Mouse (Mus musculus): Measurements from ENCODE around the gene Gpd1. TPM values are rescaled to one million over a fixed set of nuclear protein-coding genes. Genes with fewer than 3 reads are reported as not detected.
"Not testable (repeated sequence)": the region's sequence is repeated elsewhere in the genome, so short reads cannot be mapped to it uniquely, and the experiment has no call there.

The Gpd1 gene
- polyA plus RNA-seq, 1 experiment from 2014 or later: 8.0 TPM

GRCm38 (mm10) chr15:99682880-99683279 lies 34.4 kb upstream of the Gpd1 start:
- Histone ChIP-seq H3K4me3 (no peak overlapping the region), H3K9ac (no peak overlapping the region), H3K4me2 (no peak overlapping the region), H3K27me3 (replicated peaks) (peaks cover 55% of the 10 kb centered on the region), H3K27ac (no peak overlapping the region), H3K9me3 (replicated peaks) (no peaks in the 10 kb centered on the region), H3K36me3 (no peaks in the 10 kb centered on the region), H3K4me1 (peaks cover 7% of the 10 kb centered on the region)
- ATAC-seq: no peak
- 69% methylated on average over 7 of the region's 7 CpGs for WGBS (ENCODE audit: insufficient replicate concordance)

DNA sequence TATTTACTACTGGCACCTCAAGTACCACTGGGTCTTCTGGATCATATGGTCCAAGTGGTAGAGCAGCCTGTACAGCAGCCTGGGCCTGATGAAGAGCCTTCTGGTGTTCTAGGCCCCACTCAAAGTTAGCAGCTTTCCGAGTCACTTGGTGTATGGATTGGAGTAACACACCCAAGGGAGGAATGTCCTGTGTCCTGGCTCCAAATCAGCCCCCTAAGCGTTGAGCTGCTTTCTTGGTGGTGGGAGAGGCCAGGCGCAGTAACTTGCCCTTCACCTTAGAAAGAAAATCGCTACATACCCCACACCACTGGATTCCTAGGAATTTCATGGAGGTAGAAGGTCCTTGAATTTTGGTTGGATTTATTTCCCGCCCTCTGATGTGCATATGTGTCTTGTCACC lies 33.2 kb upstream of the Gpd1 start:
- peaks cover 51% of the 10 kb centered on the region for H3K27me3 ChIP-seq (replicated peaks)

DNA sequence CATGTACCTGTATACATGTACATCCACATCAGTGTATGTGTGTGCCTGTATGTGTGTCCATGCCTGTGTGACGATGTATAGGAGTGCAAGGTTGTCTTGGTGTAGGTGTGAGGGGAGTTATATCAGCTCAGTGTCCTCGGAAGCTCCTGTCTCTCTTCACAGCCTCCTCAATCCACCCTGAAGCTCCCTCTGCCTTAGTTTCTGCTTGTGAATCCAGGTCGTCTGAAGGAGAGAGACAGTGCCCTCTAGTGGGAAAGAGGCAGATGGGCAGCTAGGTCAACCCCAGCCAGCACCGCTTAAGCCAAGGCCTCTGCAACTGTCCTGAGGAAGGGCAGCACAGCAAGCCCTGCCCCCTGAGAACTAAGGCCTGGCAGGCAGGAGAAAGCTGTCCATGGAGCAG lies 28.6 kb upstream of the Gpd1 start:
- 8% methylated on average over 4 of the region's 4 CpGs for WGBS (ENCODE audit: insufficient replicate concordance)
- H3K4me3 ChIP-seq: no peak overlapping the region
- no peak overlapping the region for H3K4me2 ChIP-seq
- peak; percentile 23; the same call in 1 of the 2 replicates for ATAC-seq
- H3K9ac ChIP-seq: no peak overlapping the region
- no peak overlapping the region for H3K27ac ChIP-seq
- no peaks in the 10 kb centered on the region for H3K4me1 ChIP-seq
- no peaks in the 10 kb centered on the region for H3K9me3 ChIP-seq (replicated peaks)
- no peaks in the 10 kb centered on the region for H3K36me3 ChIP-seq
- peaks cover 70% of the 10 kb centered on the region for H3K27me3 ChIP-seq (replicated peaks)

More for the DNA sequence above, 33.2 kb upstream of the Gpd1 start:
- ATAC-seq: no peak
- no peak overlapping the region for H3K4me3 ChIP-seq
- H3K4me2 ChIP-seq: no peak overlapping the region
- no peaks in the 10 kb centered on the region for H3K9me3 ChIP-seq (replicated peaks)
- no peaks in the 10 kb centered on the region for H3K4me1 ChIP-seq
- H3K27ac ChIP-seq: no peak overlapping the region
- 74% methylated on average over 5 of the region's 5 CpGs for WGBS (ENCODE audit: insufficient replicate concordance)
- no peaks in the 10 kb centered on the region for H3K36me3 ChIP-seq
- H3K9ac ChIP-seq: no peak overlapping the region

- 16% methylated on average over 4 of the region's 4 CpGs for WGBS (ENCODE audit: insufficient replicate concordance)
- Histone ChIP-seq H3K27ac (no peak overlapping the region), H3K4me1 (no peaks in the 10 kb centered on the region), H3K36me3 (no peaks in the 10 kb centered on the region), H3K9me3 (replicated peaks) (no peaks in the 10 kb centered on the region), H3K4me3 (no peak overlapping the region), H3K27me3 (replicated peaks) (peaks cover 89% of the 10 kb centered on the region), H3K4me2 (no peak overlapping the region), H3K9ac (no peak overlapping the region)
- ATAC-seq: no peak
These were observed 26.4 kb upstream of the Gpd1 start for GRCm38 (mm10) chr15:99690924-99691323.

GRCm38 (mm10) chr15:99691976-99692375 lies 25.3 kb upstream of the Gpd1 start:
- H3K27me3 ChIP-seq (replicated peaks): peaks cover 90% of the 10 kb centered on the region
- H3K36me3 ChIP-seq: no peaks in the 10 kb centered on the region
- no peak for ATAC-seq
- 43% methylated on average over 9 of the region's 9 CpGs for WGBS (ENCODE audit: insufficient replicate concordance)
- no peak overlapping the region for H3K9ac ChIP-seq
- H3K4me3 ChIP-seq: no peak overlapping the region
- no peaks in the 10 kb centered on the region for H3K9me3 ChIP-seq (replicated peaks)
- H3K27ac ChIP-seq: no peak overlapping the region
- H3K4me1 ChIP-seq: no peaks in the 10 kb centered on the region
- no peak overlapping the region for H3K4me2 ChIP-seq

GRCm38 (mm10) chr15:99697309-99697708 lies 20.0 kb upstream of the Gpd1 start:
- Histone ChIP-seq H3K4me2 (no peak overlapping the region), H3K27me3 (replicated peaks) (peaks cover 71% of the 10 kb centered on the region), H3K36me3 (no peaks in the 10 kb centered on the region), H3K4me1 (peaks cover 20% of the 10 kb centered on the region), H3K9me3 (replicated peaks) (no peaks in the 10 kb centered on the region), H3K4me3 (no peak overlapping the region), H3K27ac (no peak overlapping the region), H3K9ac (no peak overlapping the region)
- 21% methylated on average over 2 of the region's 2 CpGs for WGBS (ENCODE audit: insufficient replicate concordance)
- no peak for ATAC-seq

DNA sequence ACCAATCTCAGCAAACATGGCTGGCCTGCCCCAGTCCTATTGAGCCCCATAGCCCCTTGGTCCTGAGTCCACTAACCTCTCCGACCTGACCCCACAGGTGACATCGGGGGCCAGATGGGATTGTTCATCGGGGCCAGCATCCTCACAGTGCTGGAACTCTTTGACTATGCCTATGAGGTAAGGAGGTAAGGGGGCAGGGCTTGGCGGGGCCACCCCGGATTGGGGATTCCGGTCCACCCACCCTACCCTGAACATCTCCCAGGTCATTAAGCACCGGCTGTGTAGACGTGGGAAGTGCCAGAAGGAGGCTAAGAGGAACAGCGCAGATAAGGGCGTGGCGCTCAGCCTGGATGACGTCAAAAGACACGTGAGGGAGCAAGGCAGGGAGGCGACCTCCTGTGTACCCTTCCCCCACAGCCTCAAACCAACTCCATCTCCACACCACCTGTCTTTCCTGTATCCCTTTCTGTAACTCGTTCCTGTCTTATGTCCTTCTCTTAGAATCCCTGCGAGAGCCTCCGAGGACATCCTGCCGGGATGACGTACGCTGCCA lies 18.7 kb upstream of the Gpd1 start:
- WGBS (ENCODE audit: insufficient replicate concordance): 34% methylated on average over 20 of the region's 20 CpGs
- Histone ChIP-seq H3K36me3 (peaks cover 4% of the 10 kb centered on the region; the same call in 1 of the 2 replicates), H3K27ac (no peak overlapping the region), H3K4me3 (no peak overlapping the region), H3K9ac (no peak overlapping the region), H3K9me3 (replicated peaks) (no peaks in the 10 kb centered on the region), H3K4me1 (peaks cover 33% of the 10 kb centered on the region), H3K27me3 (replicated peaks) (peaks cover 59% of the 10 kb centered on the region), H3K4me2 (no peak overlapping the region)
- no peak for ATAC-seq

- Histone ChIP-seq H3K27me3 (replicated peaks) (peaks cover 49% of the 10 kb centered on the region), H3K36me3 (peaks cover 14% of the 10 kb centered on the region), H3K9ac (no peak overlapping the region), H3K4me3 (no peak overlapping the region), H3K9me3 (replicated peaks) (no peaks in the 10 kb centered on the region), H3K27ac (no peak overlapping the region), H3K4me2 (no peak overlapping the region), H3K4me1 (peaks cover 43% of the 10 kb centered on the region)
- 79% methylated on average over 10 of the region's 10 CpGs for WGBS (ENCODE audit: insufficient replicate concordance)
- ATAC-seq: no peak
These were observed 17.6 kb upstream of the Gpd1 start for GRCm38 (mm10) chr15:99699715-99700114.

GRCm38 (mm10) chr15:99700219-99701106 lies 16.9 kb upstream of the Gpd1 start:
- no peak for ATAC-seq
- H3K4me2 ChIP-seq: no peak overlapping the region
- H3K4me1 ChIP-seq: peaks cover 43% of the 10 kb centered on the region
- H3K9me3 ChIP-seq (replicated peaks): no peaks in the 10 kb centered on the region
- peaks cover 41% of the 10 kb centered on the region for H3K27me3 ChIP-seq (replicated peaks)
- H3K36me3 ChIP-seq: peaks cover 17% of the 10 kb centered on the region
- WGBS (ENCODE audit: insufficient replicate concordance): 76% methylated on average over 18 of the region's 18 CpGs
- H3K9ac ChIP-seq: no peak overlapping the region
- H3K4me3 ChIP-seq: no peak overlapping the region
- no peak overlapping the region; the same call in 1 of the 2 replicates for H3K27ac ChIP-seq

DNA sequence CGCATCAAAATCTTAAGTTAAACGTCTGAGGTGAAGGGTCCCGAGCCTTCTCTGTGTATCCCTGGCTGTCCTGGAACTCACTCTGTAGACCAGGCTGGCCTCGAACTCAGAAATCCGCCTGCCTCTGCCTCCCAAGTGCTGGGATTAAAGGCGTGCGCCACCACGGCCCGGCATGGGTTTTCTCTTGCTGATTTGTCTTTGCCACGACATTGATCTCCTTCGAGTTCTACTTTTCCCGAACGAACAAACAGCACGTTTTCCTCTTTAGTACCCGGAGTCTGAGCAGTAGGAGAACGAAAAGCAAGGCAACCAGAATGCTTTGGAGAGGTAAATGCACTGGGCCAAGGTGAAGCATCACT lies 15.7 kb upstream of the Gpd1 start:
- peak overlapping the region; percentile 93 for H3K4me3 ChIP-seq
- not testable (repeated sequence) for ATAC-seq; H3K9me3 ChIP-seq (replicated peaks); H3K27ac ChIP-seq
- H3K36me3 ChIP-seq: peaks cover 26% of the 10 kb centered on the region
- peaks cover 29% of the 10 kb centered on the region for H3K27me3 ChIP-seq (replicated peaks)
- peaks cover 43% of the 10 kb centered on the region for H3K4me1 ChIP-seq
- H3K9ac ChIP-seq: peak overlapping the region; percentile 92
- WGBS (ENCODE audit: insufficient replicate concordance): 38% methylated on average over 16 of the region's 16 CpGs
- peak overlapping the region; percentile 82 for H3K4me2 ChIP-seq

- Histone ChIP-seq H3K9ac (peak within 1 kb of the TSS; percentile 92), H3K4me3 (peak within 1 kb of the TSS; percentile 93), H3K9me3 (replicated peaks) (no peaks in the 10 kb centered on the region), H3K4me2 (peak within 1 kb of the TSS; percentile 82), H3K4me1 (peaks cover 43% of the 10 kb centered on the region), H3K36me3 (peaks cover 32% of the 10 kb centered on the region), H3K27me3 (replicated peaks) (peaks cover 23% of the 10 kb centered on the region), H3K27ac (peak within 1 kb of the TSS; percentile 89)
- 1% methylated on average over 70 of the region's 71 CpGs for WGBS (ENCODE audit: insufficient replicate concordance)
- ATAC-seq: peak; percentile 90
These were observed 15.1 kb upstream of the Gpd1 start, which contains the start of gene Smarcd1 for GRCm38 (mm10) chr15:99701999-99702900. TSS of gene Smarcd1 (plus strand) at chr15:99702129.
